Mouse (Mus musculus): ENCODE measurements at regions not wholly inside any gene's neighbourhood (a gene's known extent, or its start where the extent isn't known, plus 50 kb on each side); places are given as distances from the start of the nearest gene placed in this dataset.

- H3K9ac ChIP-seq: no peak overlapping the region
- H3K4me1 ChIP-seq (replicated peaks): peaks cover 33% of the 10 kb centered on the region
- H3K27me3 ChIP-seq: no peaks in the 10 kb centered on the region; the same call in 1 of the 2 replicates
- H3K27ac ChIP-seq: no peak overlapping the region
- H3K36me3 ChIP-seq: no peaks in the 10 kb centered on the region
- H3K4me2 ChIP-seq: no peak overlapping the region
- WGBS: 72% methylated on average over 10 of the region's 10 CpGs
- H3K4me3 ChIP-seq: no peak overlapping the region
- no peak for ATAC-seq (replicated peaks; ENCODE audit: insufficient number of reproducible peaks, insufficient read depth, low FRiP score, low read depth)
- H3K9me3 ChIP-seq (replicated peaks): no peaks in the 10 kb centered on the region
Measured at GRCm38 (mm10) chr11:114183231-114183630, 116.4 kb upstream of the Sdk2 start.

GRCm38 (mm10) chr11:114178746-114179472 is 112.1 kb upstream of the Sdk2 start:
- Histone ChIP-seq H3K27ac (peak overlapping the region; percentile 57), H3K4me1 (replicated peaks) (peaks cover 24% of the 10 kb centered on the region), H3K9me3 (replicated peaks) (no peaks in the 10 kb centered on the region), H3K9ac (no peak overlapping the region), H3K36me3 (no peaks in the 10 kb centered on the region), H3K27me3 (no peaks in the 10 kb centered on the region), H3K4me2 (no peak overlapping the region), H3K4me3 (no peak overlapping the region)
- 64% methylated on average over 6 of the region's 6 CpGs for WGBS
- no peak; the same call in 1 of the 2 replicates for ATAC-seq (replicated peaks; ENCODE audit: insufficient number of reproducible peaks, insufficient read depth, low FRiP score, low read depth)

GRCm38 (mm10) chr11:114177789-114178188 is 110.9 kb upstream of the Sdk2 start:
- Histone ChIP-seq H3K27me3 (no peaks in the 10 kb centered on the region), H3K4me2 (no peak overlapping the region), H3K27ac (no peak overlapping the region), H3K9ac (no peak overlapping the region), H3K9me3 (replicated peaks) (no peaks in the 10 kb centered on the region), H3K36me3 (no peaks in the 10 kb centered on the region), H3K4me1 (replicated peaks) (peaks cover 24% of the 10 kb centered on the region), H3K4me3 (no peak overlapping the region)
- ATAC-seq (replicated peaks; ENCODE audit: insufficient number of reproducible peaks, insufficient read depth, low FRiP score, low read depth): no peak; the same call in 1 of the 2 replicates
- 65% methylated on average over 4 of the region's 4 CpGs for WGBS

- Histone ChIP-seq H3K27ac (no peak overlapping the region), H3K4me1 (replicated peaks) (peaks cover 24% of the 10 kb centered on the region), H3K36me3 (no peaks in the 10 kb centered on the region), H3K9me3 (replicated peaks) (no peaks in the 10 kb centered on the region), H3K9ac (no peak overlapping the region), H3K4me3 (no peak overlapping the region), H3K27me3 (no peaks in the 10 kb centered on the region), H3K4me2 (no peak overlapping the region)
- WGBS: 100% methylated on average over 1 of the region's 1 CpGs
- no peak for ATAC-seq (replicated peaks; ENCODE audit: insufficient number of reproducible peaks, insufficient read depth, low FRiP score, low read depth)
Measured at GRCm38 (mm10) chr11:114177281-114177680, 110.4 kb upstream of the Sdk2 start.

- Histone ChIP-seq H3K36me3 (no peaks in the 10 kb centered on the region), H3K27me3 (no peaks in the 10 kb centered on the region), H3K9me3 (replicated peaks) (no peaks in the 10 kb centered on the region), H3K4me1 (replicated peaks) (peaks cover 24% of the 10 kb centered on the region), H3K4me2 (no peak overlapping the region), H3K27ac (no peak overlapping the region), H3K9ac (no peak overlapping the region), H3K4me3 (no peak overlapping the region)
- no peak for ATAC-seq (replicated peaks; ENCODE audit: insufficient number of reproducible peaks, insufficient read depth, low FRiP score, low read depth)
- 47% methylated on average over 4 of the region's 4 CpGs for WGBS
Measured at GRCm38 (mm10) chr11:114176671-114177212, 109.9 kb upstream of the Sdk2 start.

GRCm38 (mm10) chr11:114175437-114176131 is 108.7 kb upstream of the Sdk2 start:
- H3K4me1 ChIP-seq (replicated peaks): peaks cover 24% of the 10 kb centered on the region
- H3K4me2 ChIP-seq: no peak overlapping the region
- H3K27ac ChIP-seq: no peak overlapping the region
- H3K9me3 ChIP-seq (replicated peaks): no peaks in the 10 kb centered on the region
- WGBS: 63% methylated on average over 23 of the region's 23 CpGs
- no peak overlapping the region for H3K9ac ChIP-seq
- ATAC-seq (replicated peaks; ENCODE audit: insufficient number of reproducible peaks, insufficient read depth, low FRiP score, low read depth): no peak
- H3K27me3 ChIP-seq: no peaks in the 10 kb centered on the region
- H3K4me3 ChIP-seq: no peak overlapping the region
- no peaks in the 10 kb centered on the region for H3K36me3 ChIP-seq

- no peak overlapping the region for H3K9ac ChIP-seq
- 76% methylated on average over 4 of the region's 4 CpGs for WGBS
- no peak for ATAC-seq (replicated peaks; ENCODE audit: insufficient number of reproducible peaks, insufficient read depth, low FRiP score, low read depth)
- H3K4me3 ChIP-seq: no peak overlapping the region
- H3K4me1 ChIP-seq (replicated peaks): peaks cover 24% of the 10 kb centered on the region
- H3K27ac ChIP-seq: no peak overlapping the region
- H3K4me2 ChIP-seq: no peak overlapping the region
- no peaks in the 10 kb centered on the region for H3K36me3 ChIP-seq
- H3K9me3 ChIP-seq (replicated peaks): no peaks in the 10 kb centered on the region
- H3K27me3 ChIP-seq: no peaks in the 10 kb centered on the region
Measured at GRCm38 (mm10) chr11:114174871-114175270, 108.0 kb upstream of the Sdk2 start.

- ATAC-seq (replicated peaks; ENCODE audit: insufficient number of reproducible peaks, insufficient read depth, low FRiP score, low read depth): no peak
- Histone ChIP-seq H3K9me3 (replicated peaks) (no peaks in the 10 kb centered on the region), H3K9ac (no peak overlapping the region), H3K27me3 (no peaks in the 10 kb centered on the region), H3K4me2 (no peak overlapping the region), H3K36me3 (no peaks in the 10 kb centered on the region), H3K4me3 (no peak overlapping the region), H3K27ac (no peak overlapping the region), H3K4me1 (replicated peaks) (peaks cover 16% of the 10 kb centered on the region)
- WGBS: 46% methylated on average over 13 of the region's 13 CpGs
Measured at GRCm38 (mm10) chr11:114168231-114168661, 101.4 kb upstream of the Sdk2 start.

GRCm38 (mm10) chr11:114165656-114166362 is 99.0 kb upstream of the Sdk2 start:
- Histone ChIP-seq H3K9me3 (replicated peaks) (no peaks in the 10 kb centered on the region), H3K4me3 (peak overlapping the region; percentile 27), H3K4me1 (replicated peaks) (peaks cover 16% of the 10 kb centered on the region), H3K27ac (peak overlapping the region; percentile 66), H3K4me2 (peak overlapping the region; percentile 60), H3K27me3 (no peaks in the 10 kb centered on the region), H3K9ac (peak overlapping the region; percentile 28; the same call in 1 of the 2 replicates), H3K36me3 (no peaks in the 10 kb centered on the region)
- peak; percentile 50 for ATAC-seq (replicated peaks; ENCODE audit: insufficient number of reproducible peaks, insufficient read depth, low FRiP score, low read depth)
- 14% methylated on average over 23 of the region's 23 CpGs for WGBS

- 72% methylated on average over 15 of the region's 15 CpGs for WGBS
- no peaks in the 10 kb centered on the region for H3K9me3 ChIP-seq (replicated peaks)
- no peaks in the 10 kb centered on the region for H3K4me1 ChIP-seq (replicated peaks)
- no peak overlapping the region for H3K27ac ChIP-seq
- H3K36me3 ChIP-seq: no peaks in the 10 kb centered on the region
- no peak overlapping the region for H3K4me2 ChIP-seq
- no peak for ATAC-seq (replicated peaks; ENCODE audit: insufficient number of reproducible peaks, insufficient read depth, low FRiP score, low read depth)
- H3K27me3 ChIP-seq: no peaks in the 10 kb centered on the region
- no peak overlapping the region for H3K9ac ChIP-seq
- H3K4me3 ChIP-seq: no peak overlapping the region
Measured at GRCm38 (mm10) chr11:114152716-114153115, 85.9 kb upstream of the Sdk2 start.

GRCm38 (mm10) chr11:114146334-114146733 is 79.5 kb upstream of the Sdk2 start:
- WGBS: 29% methylated on average over 5 of the region's 5 CpGs
- no peak for ATAC-seq (replicated peaks; ENCODE audit: insufficient number of reproducible peaks, insufficient read depth, low FRiP score, low read depth)
- H3K9me3 ChIP-seq (replicated peaks): no peaks in the 10 kb centered on the region
- H3K27me3 ChIP-seq: no peaks in the 10 kb centered on the region
- no peaks in the 10 kb centered on the region for H3K36me3 ChIP-seq
- no peak overlapping the region for H3K4me3 ChIP-seq
- no peak overlapping the region for H3K4me2 ChIP-seq
- no peak overlapping the region for H3K27ac ChIP-seq
- H3K4me1 ChIP-seq (replicated peaks): 0 out of 2 replicates have a peak, but pooled peaks cover 2% of the 10 kb centered on the region
- no peak overlapping the region for H3K9ac ChIP-seq
